Mouse (Mus musculus) ovary, postnatal 36 days (tissue): Measurements from ENCODE around the gene Ints12.

Experiments
- DNase-seq: peaks from one replicate; pipeline ENCODE4 v3.0.0; 2022; ENCODE audit warnings: low spot score, mixed read lengths

Gene Ints12

DNA sequence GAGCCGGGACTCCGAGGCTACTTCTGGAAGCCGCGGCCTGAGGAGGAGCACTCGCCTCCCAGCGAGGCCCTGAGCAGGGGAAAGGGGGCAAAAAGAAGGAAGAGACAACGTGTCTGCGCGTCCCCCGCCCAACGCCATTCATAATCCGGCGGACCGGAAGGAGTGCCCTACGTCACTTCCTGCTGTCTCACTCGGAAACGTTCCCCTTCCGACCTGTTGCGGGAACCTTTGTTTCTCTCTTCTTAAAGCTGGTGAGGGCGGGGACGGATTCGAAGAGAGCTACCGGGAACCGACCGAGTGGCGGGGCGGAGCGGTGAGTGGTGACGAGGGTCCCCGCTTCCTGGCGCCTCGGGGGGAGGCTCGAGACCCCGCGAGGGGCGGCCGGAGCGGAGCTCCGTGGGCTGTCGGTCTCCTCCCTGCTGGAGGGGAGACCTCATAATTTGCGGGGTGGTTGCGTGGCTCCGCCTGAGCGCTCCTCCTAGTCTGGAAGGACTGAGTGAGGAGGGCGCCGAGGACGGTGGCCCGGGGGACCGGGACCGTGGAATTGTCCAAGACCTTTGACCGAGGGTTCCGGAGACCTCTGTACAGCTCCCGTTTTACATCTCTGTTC lies at the start of gene Ints12, which contains the start of gene Gstcd:
Ints12 (plus strand) TSS at position 177 of the 610 bp plus-strand sequence.
Gstcd (minus strand) TSS at position 370 of the 610 bp plus-strand sequence.
- DNase-seq, result peak; percentile 86

DNA sequence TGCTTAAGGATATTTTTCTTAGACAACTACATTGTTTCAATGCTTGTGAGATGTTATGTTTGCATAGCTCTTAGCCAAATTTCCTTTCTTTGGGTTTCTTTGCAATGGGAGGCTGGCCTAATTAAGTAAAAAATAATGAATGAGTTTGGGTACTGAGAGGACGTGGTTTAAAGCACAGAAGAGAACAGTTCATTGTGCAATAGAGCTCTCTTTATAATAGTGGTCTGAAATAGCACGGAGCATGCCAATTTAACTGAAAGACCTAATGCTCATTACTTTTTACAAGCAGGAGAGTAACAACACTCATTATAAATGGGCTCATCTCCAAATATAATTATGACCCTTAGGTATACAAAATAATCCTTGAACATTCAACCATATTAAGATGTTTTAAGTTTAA lies 39.6 kb upstream of the Ints12 start:
- DNase-seq, result no peak

DNA sequence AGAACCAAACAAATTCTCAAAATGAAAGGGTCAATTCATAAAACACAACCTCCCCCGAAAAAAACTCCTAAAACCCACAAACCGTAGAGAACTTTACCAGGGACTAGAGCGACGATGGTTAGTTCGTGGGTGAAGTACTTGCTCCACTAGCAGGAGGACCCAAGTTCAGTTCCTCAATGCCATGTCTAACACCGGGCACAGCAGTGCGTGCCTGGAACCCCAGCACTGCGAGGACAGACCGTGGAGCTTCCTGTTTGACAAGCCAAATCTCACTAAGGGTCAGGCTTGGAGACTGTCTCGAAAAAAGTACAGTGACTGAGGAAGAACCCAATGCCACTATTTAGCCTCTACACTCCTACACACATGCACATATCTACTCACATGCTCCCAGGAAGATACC lies 16.1 kb upstream of the Ints12 start:
- no peak for DNase-seq

GRCm38 (mm10) chr3:133082736-133083135 lies 8.9 kb upstream of the Ints12 start:
- DNase-seq, result no peak

DNA sequence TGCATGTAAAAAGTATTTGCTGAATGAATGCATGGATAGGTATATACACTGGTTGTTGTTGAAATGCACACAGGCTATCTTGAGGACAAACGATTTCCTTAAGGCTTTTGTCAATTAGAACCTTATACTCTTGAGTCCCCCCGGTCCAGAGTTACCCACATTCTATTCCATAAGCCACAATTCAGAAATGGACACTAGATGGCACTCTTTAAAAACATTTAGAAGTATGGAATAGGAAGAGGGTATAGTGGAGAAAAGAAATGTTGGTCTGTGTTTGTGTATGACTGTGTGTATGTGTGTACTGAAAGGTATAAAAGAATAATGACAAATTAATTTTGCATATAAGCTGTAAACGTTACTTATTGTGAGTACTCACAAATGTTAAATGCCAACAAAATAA lies 5.8 kb upstream of the Ints12 start:
- DNase-seq, result no peak

GRCm38 (mm10) chr3:133090247-133091120 lies 1.2 kb upstream of the Ints12 start:
- DNase-seq, result no peak

- no peak for DNase-seq
These were observed 448 bp upstream of the Ints12 start for GRCm38 (mm10) chr3:133091121-133091663.

DNA sequence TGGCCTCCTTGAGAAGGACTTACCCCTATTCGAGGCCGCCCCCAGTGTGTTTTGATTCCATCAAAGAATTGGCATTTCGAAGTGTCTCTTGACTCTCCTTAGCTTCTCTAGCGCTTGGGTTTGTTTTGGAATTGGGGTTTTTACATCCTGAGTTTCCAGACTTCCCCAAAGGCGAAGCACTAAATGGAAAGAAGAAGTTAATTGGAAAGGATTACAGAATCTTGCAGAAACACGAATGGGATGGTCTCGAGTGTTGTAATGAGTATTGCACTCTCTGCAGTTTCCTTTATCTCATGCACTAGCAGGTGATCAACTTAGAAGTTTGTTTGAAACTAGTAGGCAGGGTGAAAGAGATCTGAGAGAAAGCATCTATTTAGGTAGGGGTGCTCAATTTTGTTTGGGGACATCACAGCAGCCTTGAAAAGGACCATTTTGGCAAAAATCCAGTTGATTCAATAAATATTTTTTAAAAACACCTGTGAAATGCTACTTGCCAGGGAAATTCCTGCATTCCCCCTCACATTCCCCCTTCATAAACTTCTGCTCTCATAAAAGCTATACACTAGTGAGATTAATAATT lies 724 bp downstream of the Ints12 start:
- no peak for DNase-seq

DNA sequence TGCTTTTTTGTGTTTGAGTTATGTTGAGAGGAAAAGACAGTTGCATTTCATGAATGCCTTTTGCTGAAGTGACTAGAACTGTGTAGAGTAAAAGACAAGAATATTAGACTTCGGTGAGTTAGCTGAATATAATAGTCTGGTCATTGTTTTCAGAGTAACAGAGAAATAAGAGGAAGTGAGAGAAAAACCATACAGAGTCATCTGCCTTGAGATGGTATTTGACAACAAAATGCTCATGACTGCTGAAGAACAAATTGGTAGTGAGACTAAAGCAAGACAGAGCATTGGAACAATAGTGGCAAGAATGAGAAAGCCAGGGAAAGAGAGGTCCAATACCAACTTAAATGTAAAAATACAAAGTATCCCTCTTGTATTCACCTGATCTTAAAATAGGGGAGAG lies 1.3 kb downstream of the Ints12 start:
- no peak for DNase-seq

DNA sequence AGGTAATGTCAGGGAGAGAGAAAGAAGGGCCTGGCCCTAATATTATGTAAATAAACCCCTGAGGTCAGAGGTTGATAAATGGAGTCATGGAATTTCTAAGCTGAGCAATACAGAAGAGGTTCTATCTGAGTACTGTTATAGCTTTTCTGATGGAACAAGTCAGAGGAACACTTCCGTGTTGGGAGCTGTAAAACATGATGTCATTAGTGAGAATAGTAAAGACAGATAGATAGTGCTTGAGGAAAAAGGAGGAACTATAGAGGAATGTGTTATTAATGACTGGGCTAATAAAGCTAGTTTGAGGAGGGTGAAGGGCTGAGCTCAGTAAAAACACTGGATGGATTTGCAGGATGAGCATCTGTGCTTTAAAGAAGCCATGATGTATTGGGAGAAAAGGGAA lies 2.7 kb downstream of the Ints12 start:
- no peak for DNase-seq

GRCm38 (mm10) chr3:133097936-133098335 lies 6.3 kb downstream of the Ints12 start:
- no peak for DNase-seq

DNA sequence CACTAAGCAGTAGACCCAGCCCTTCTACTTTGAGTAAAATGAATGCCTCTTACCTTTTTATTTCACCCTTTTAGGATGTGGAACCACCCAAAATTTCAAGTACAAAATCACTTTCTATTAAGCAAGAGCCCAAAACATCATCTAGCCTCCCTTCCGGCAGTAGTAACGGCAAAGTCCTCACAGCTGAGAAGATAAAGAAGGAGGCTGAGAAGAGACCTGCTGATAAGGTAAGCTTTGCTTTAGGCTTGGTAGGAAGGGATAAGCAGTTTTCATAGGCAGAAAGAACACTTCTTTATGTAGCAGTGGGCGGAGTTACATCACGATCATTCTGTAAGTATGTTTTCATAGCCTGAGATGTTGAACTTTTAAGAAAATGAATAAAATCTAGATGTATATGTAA lies 6.7 kb downstream of the Ints12 start:
- no peak for DNase-seq

- no peak for DNase-seq
These were observed 7.3 kb downstream of the Ints12 start for GRCm38 (mm10) chr3:133098909-133099308.

GRCm38 (mm10) chr3:133103768-133104167 lies 12.1 kb downstream of the Ints12 start:
- no peak for DNase-seq

- DNase-seq, result no peak
These were observed 12.8 kb downstream of the Ints12 start for GRCm38 (mm10) chr3:133104436-133104835.

GRCm38 (mm10) chr3:133108731-133109130 lies 17.1 kb downstream of the Ints12 start:
- DNase-seq, result no peak

GRCm38 (mm10) chr3:133109844-133110243 lies 18.2 kb downstream of the Ints12 start:
- DNase-seq, result no peak

- no peak for DNase-seq
These were observed 20.1 kb downstream of the Ints12 start for GRCm38 (mm10) chr3:133111741-133112140.

- DNase-seq, result no peak
These were observed 21.6 kb downstream of the Ints12 start for GRCm38 (mm10) chr3:133113281-133113680.

- no peak for DNase-seq
These were observed 39.7 kb downstream of the Ints12 start for GRCm38 (mm10) chr3:133131372-133131771.

- no peak for DNase-seq
These were observed 41.0 kb downstream of the Ints12 start for GRCm38 (mm10) chr3:133132611-133133010.

DNA sequence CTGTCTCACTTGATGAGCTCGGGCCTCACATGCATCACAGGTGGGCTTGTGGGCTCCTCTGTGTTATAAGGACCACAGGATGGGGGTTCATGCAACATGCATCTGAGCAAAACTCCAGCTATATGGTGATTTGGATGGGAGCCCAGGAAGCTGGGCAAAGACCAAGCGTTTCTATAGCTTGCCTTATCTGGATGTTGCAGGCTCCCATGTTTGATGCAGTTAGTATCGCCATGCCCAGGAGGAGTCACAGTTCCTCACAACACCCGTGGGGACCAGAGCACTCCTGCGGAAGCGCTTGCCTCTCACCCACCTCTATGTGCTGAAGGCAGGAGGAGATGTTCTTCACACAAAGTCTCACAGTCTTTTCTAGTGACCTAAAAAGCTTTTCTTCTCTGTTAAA lies 50.2 kb downstream of the Ints12 start:
- no peak for DNase-seq
